Mouse (Mus musculus) B cell, adult 62 days (primary cell): ENCODE measurements around the gene Olfr353. TPM values are rescaled to one million over a fixed set of nuclear protein-coding genes. Genes with fewer than 3 reads are reported as not detected.

Experiments used
- total RNA-seq: library from RNA; stranded (reverse); gene quantifications from 4 replicates; pipeline ENCODE4 v1.2.4, GENCODE M21; 2023

Gene Olfr353
- total RNA-seq, result not detected in 4 replicates

DNA sequence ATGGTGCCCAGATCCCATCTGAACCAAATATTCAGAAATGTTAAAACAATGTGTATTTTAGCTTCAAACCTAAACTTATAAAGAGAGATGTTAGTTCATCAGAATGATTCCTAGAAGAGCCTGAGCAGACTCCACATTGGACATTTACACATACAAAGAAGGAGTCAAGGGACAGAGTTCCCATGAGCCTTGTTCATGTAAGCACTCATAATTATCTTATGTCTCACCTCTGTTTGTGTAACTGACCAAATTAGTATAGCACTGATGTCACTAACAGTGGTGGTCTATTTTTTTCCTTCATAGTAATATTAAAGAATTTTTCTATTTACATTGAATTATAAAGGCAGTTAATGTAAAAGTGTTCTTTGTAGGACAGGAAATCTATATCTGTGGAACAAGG lies at the start of gene Olfr353:
Olfr353 (minus strand) TSS at position 101 of the 400 bp plus-strand sequence.

DNA sequence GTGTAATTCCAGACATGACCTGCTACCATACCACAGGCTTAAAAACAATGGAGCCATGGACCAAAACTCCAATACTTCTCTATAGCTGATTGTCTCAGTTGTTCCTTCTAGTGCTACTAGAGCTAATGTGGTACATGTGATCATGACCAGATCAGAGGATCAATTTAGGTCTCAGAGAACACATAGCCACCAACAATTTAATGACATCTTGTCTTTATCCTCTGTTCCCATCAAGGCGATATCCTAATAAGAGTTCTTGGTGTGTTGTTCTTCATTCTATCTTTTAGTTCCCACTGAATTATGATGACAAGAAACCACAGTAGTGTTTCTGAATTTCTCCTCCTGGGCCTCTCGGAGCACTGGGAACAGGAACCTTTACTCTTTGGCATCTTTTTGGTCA lies 44.1 kb upstream of the Olfr353 start, which contains the start of gene Olfr356:
Olfr356 (plus strand) TSS at position 301 of the 400 bp plus-strand sequence.

DNA sequence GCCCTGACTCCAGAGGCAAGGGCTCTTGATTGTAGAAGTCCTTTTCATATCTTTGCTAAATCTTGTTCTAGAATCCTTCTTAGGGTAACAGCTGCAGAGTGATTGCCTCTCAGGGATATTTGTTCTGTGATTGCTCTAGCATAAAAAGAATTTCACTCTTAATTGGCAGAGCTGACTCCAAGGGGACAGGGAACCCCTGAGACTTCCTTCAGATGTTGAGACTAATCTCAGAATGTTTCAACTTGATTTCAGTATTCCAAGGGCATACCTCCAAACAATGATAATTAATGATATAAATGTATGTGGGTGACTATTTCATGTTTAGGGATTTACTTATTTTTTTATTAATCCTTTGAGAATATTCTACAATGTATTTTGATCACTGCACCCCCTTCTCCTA lies 36.1 kb upstream of the Olfr353 start, which contains the start of gene Olfr355:
Olfr355 (minus strand) TSS at position 101 of the 400 bp plus-strand sequence.

DNA sequence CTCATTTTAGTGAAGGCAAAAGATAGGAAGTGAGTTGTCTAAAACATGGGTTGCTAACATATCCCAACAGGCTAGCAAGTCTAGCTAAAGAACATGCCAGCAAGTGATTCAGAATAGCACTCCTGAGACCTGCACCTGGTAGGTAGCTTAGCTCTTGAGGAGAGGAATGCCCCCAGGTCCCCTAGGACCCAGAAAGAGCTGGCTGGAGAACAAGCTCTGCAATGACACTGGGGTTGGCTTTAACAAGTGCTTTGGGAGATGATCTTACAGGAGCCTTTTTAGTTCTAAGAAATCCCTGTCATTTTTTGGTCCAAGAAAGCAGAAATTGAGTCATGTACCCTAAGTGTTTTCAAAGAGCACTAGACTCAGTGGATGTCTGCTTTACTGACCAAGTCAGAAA lies 12.6 kb upstream of the Olfr353 start, which contains the start of gene Olfr354:
Olfr354 (plus strand) TSS at position 301 of the 400 bp plus-strand sequence.

DNA sequence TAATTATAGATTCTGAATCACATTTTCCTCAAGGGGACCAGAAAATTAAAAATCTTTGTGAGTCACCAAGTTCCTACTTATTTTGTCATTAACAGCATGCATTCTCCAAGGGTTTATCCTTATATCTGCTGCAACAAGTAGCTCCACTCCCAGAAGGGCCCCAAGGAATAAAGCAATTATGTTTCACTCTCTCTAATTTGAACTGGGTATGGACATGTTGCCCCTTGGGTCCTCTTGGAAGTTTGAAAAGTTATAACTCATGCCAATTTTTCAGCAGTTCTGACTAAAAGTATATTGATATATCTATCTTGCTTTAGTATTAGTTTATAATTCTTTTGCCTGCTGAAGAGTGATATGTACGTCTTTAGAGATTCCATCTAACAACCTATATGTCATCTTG lies 24.6 kb downstream of the Olfr353 start, which contains the start of gene Olfr352:
Olfr352 (plus strand) TSS at position 301 of the 400 bp plus-strand sequence.

DNA sequence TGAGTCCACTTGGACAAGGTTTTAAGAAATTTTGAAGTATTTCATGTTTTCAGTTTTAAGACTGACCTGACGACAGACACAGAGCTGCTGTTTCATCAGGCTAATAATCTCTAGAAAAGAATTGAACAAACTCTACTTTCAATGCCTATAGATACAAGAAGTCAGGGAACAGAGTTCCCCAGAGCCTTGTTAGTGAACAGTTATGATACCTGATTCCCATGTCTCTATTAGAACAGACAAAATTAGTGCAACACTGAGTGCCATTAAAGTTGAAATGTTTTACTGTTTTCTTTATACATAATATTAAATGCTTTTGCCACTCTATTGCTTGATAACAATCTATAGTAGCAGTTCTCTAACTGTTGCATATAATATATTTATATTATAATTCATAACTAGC lies 30.2 kb downstream of the Olfr353 start, which contains the start of gene Olfr351:
Olfr351 (minus strand) TSS at position 101 of the 400 bp plus-strand sequence.

DNA sequence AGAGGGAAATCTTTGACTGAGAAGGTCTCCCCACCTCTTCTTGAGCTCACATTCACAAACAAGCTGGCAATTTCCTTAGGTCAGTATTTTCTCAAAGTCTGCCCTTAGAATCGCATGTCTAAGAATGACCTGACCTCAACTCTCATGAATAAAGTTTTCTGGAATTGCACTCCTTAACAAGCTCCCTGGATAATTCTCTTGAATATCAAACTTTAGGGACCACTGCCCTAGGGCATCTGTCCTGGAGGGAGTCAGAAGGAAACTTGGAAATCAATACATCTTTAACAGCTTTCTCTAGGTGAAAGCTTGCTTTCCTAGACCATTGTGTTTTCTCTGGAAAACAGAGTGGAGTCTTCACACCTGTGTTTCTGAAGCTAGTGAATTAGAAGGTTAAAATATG lies 46.7 kb downstream of the Olfr353 start, which contains the start of gene Olfr350:
Olfr350 (plus strand) TSS at position 301 of the 400 bp plus-strand sequence.

Other genes starting within 250 kb of the Olfr353 start
- not detected in 4 replicates for gene Olfr346, start 207.1 kb downstream of the Olfr353 start, total RNA-seq
- gene Olfr347, start 161.0 kb downstream of the Olfr353 start, total RNA-seq, result not detected in 4 replicates
- gene Olfr348, start 108.7 kb downstream of the Olfr353 start, total RNA-seq, result not detected in 4 replicates
- gene Olfr50, start 102.4 kb downstream of the Olfr353 start, total RNA-seq, result not detected in 4 replicates
- not detected in 4 replicates for gene Olfr3, start 75.9 kb downstream of the Olfr353 start, total RNA-seq
- gene Olfr350, start 46.6 kb downstream of the Olfr353 start, total RNA-seq, result not detected in 4 replicates
- gene Olfr351, start 30.3 kb downstream of the Olfr353 start, total RNA-seq, result not detected in 4 replicates
- not detected in 4 replicates for gene Olfr352, start 24.5 kb downstream of the Olfr353 start, total RNA-seq
- not detected in 4 replicates for gene Olfr354, start 12.7 kb upstream of the Olfr353 start, total RNA-seq
- not detected in 4 replicates for gene Olfr355, start 36.0 kb upstream of the Olfr353 start, total RNA-seq
- not detected in 4 replicates for gene Olfr356, start 44.2 kb upstream of the Olfr353 start, total RNA-seq
- not detected in 4 replicates for gene Olfr357, start 100.9 kb upstream of the Olfr353 start, total RNA-seq
- not detected in 4 replicates for gene Olfr358, start 116.4 kb upstream of the Olfr353 start, total RNA-seq
- gene Olfr360, start 172.8 kb upstream of the Olfr353 start, total RNA-seq, result not detected in 4 replicates
- gene Olfr361, start 196.4 kb upstream of the Olfr353 start, total RNA-seq, result not detected in 4 replicates
- gene Olfr362, start 225.0 kb upstream of the Olfr353 start, total RNA-seq, result not detected in 4 replicates
- gene Olfr364-ps1, start 246.4 kb upstream of the Olfr353 start, total RNA-seq, result not detected in 4 replicates